Mouse (Mus musculus) thymus, adult 2 months (tissue): ENCODE data around the gene Dbil5.

Source experiments
- CTCF ChIP-seq: fragments of 200-500 bp; IDR thresholded peaks from 2 replicates; pipeline ENCODE4 v1.5.1; 2012; ENCODE audit warnings: mild to moderate bottlenecking, control low read depth, low read length, moderate library complexity, borderline replicate concordance; ENCODE audit not compliant: control insufficient read depth, poor library complexity, insufficient read depth; ENCODE audit errors: extremely low read depth
- POLR2A ChIP-seq: fragments of 200-500 bp; IDR thresholded peaks from 2 replicates; pipeline ENCODE4 v1.6.1; 2012; ENCODE audit warnings: mild to moderate bottlenecking, low read length, control low read depth, moderate library complexity; ENCODE audit not compliant: control insufficient read depth, poor library complexity, insufficient read depth; ENCODE audit errors: extremely low read depth

GRCm38 (mm10) chr11:76206793-76207192 is 10.6 kb upstream of the Dbil5 start:
- no peak for TF ChIP-seq POLR2A
- no peak for TF ChIP-seq CTCF
